Mouse (Mus musculus) CD4-positive, CD25-positive, alpha-beta regulatory T cell, adult 4 months (primary cell): Measurements from ENCODE around the gene Rasgef1a. TPM values are rescaled to one million over a fixed set of nuclear protein-coding genes. Genes with fewer than 3 reads are reported as not detected.

Experiments
- ATAC-seq: one replicate; pipeline ENCODE4 v1.8.0; 2017
- polyA plus RNA-seq, 2 experiments: library from polyadenylated mRNA; unstranded; fragments of 100-300 nt; shearing (Covaris generic); gene quantifications; one replicate each; pipeline ENCODE4 v1.2.1; 2017

Rasgef1a gene
- polyA plus RNA-seq, result 1 to 10 TPM; 5.4 to 7.8 TPM

GRCm38 (mm10) chr6:118010756-118011615 is at the start of gene Rasgef1a:
TSS of gene Rasgef1a (plus strand) at chr6:118011438.
- ATAC-seq, result no peak

GRCm38 (mm10) chr6:117963201-117963600 is 48.0 kb upstream of the Rasgef1a start:
- no peak for ATAC-seq

GRCm38 (mm10) chr6:117966729-117967128 is 44.5 kb upstream of the Rasgef1a start:
- ATAC-seq, result peak; percentile 61

- ATAC-seq, result no peak
Observed at GRCm38 (mm10) chr6:117987173-117987572, 24.1 kb upstream of the Rasgef1a start.

- no peak for ATAC-seq
Observed at GRCm38 (mm10) chr6:117989209-117989608, 22.0 kb upstream of the Rasgef1a start.

GRCm38 (mm10) chr6:117990649-117991048 is 20.6 kb upstream of the Rasgef1a start:
- ATAC-seq, result no peak

GRCm38 (mm10) chr6:117991297-117991696 is 19.9 kb upstream of the Rasgef1a start:
- ATAC-seq, result no peak

GRCm38 (mm10) chr6:117991928-117992327 is 19.3 kb upstream of the Rasgef1a start:
- ATAC-seq, result no peak

GRCm38 (mm10) chr6:117995168-117995567 is 16.1 kb upstream of the Rasgef1a start:
- ATAC-seq, result no peak

GRCm38 (mm10) chr6:118001272-118001671 is 10.0 kb upstream of the Rasgef1a start:
- ATAC-seq, result no peak

- no peak for ATAC-seq
Observed at GRCm38 (mm10) chr6:118007302-118007701, 3.9 kb upstream of the Rasgef1a start.

- no peak for ATAC-seq
Observed at GRCm38 (mm10) chr6:118007843-118008539, 3.2 kb upstream of the Rasgef1a start.

GRCm38 (mm10) chr6:118010256-118010655 is 982 bp upstream of the Rasgef1a start:
- ATAC-seq, result no peak

GRCm38 (mm10) chr6:118011616-118012316 is 528 bp downstream of the Rasgef1a start:
- no peak for ATAC-seq

- no peak for ATAC-seq
Observed at GRCm38 (mm10) chr6:118012317-118012700, 1.1 kb downstream of the Rasgef1a start.

GRCm38 (mm10) chr6:118012987-118013866 is 2.0 kb downstream of the Rasgef1a start:
- no peak for ATAC-seq

- ATAC-seq, result no peak
Observed at GRCm38 (mm10) chr6:118014881-118015280, 3.6 kb downstream of the Rasgef1a start.

- ATAC-seq, result no peak
Observed at GRCm38 (mm10) chr6:118015971-118016370, 4.7 kb downstream of the Rasgef1a start.

GRCm38 (mm10) chr6:118018666-118019065 is 7.4 kb downstream of the Rasgef1a start:
- no peak for ATAC-seq

GRCm38 (mm10) chr6:118019569-118019968 is 8.3 kb downstream of the Rasgef1a start:
- ATAC-seq, result no peak

GRCm38 (mm10) chr6:118022898-118023635 is 11.8 kb downstream of the Rasgef1a start:
- no peak for ATAC-seq
